Mouse (Mus musculus) neural tube, embryonic 15.5 days (tissue): ENCODE results near the gene Tcp11x2. TPM values are rescaled to one million over a fixed set of nuclear protein-coding genes. Genes with fewer than 3 reads are reported as not detected.
A peak's percentile ranks its signal among the peaks of the same experiment; 100 is the strongest.

Experiments used
- ATAC-seq: fragments of 200-750 bp; cut with Nextera tagmentation; 2 replicates; pipeline ENCODE4 v1.8.0; 2017; ENCODE audit warnings: mild to moderate bottlenecking, moderate TSS enrichment, moderate library complexity; ENCODE audit not compliant: low FRiP score
- H3K27ac ChIP-seq: fragments of 300-500 bp; sonication (generic); replicated peaks from 2 replicates; pipeline ENCODE4 v1.5.1; 2015; ENCODE audit warnings: mild to moderate bottlenecking, inconsistent platforms
- H3K27me3 ChIP-seq: fragments of 300-500 bp; sonication (generic); replicated peaks from 2 replicates; pipeline ENCODE4 v1.6.1; 2015; ENCODE audit warnings: inconsistent platforms
- H3K36me3 ChIP-seq: fragments of 300-500 bp; sonication (generic); 2 replicates; pipeline ENCODE4 v1.6.1; 2015; ENCODE audit warnings: inconsistent platforms
- H3K4me1 ChIP-seq: fragments of 300-500 bp; sonication (generic); 2 replicates; pipeline ENCODE4 v1.6.1; 2015; ENCODE audit warnings: inconsistent platforms
- H3K4me2 ChIP-seq: fragments of 300-500 bp; sonication (generic); 2 replicates; pipeline ENCODE4 v1.6.1; 2015; ENCODE audit warnings: inconsistent platforms, mild to moderate bottlenecking, moderate library complexity
- H3K4me3 ChIP-seq: fragments of 300-500 bp; sonication (generic); replicated peaks from 2 replicates; pipeline ENCODE4 v1.5.1; 2015; ENCODE audit warnings: mild to moderate bottlenecking, inconsistent platforms
- H3K9ac ChIP-seq: fragments of 300-500 bp; sonication (generic); replicated peaks from 2 replicates; pipeline ENCODE4 v1.6.1; 2015; ENCODE audit warnings: mild to moderate bottlenecking, inconsistent platforms
- H3K9me3 ChIP-seq: fragments of 300-500 bp; sonication (generic); replicated peaks from 2 replicates; pipeline ENCODE4 v1.6.1; 2016; ENCODE audit warnings: inconsistent platforms
- WGBS: fragments of 180-500 bp; shearing (Covaris S2); methylation state at CpG from one replicate; pipeline ENCODE4 v1.1.7; 2015; ENCODE audit warnings: mixed read lengths; 5-methylcytosine and 5-hydroxymethylcytosine counted together
- polyA plus RNA-seq: library from polyadenylated mRNA; unstranded; fragments of >200 nt; fragmentation: Nextera tagmentation; extraction: Ambion mirVana; gene quantifications from 2 replicates; pipeline ENCODE4 v1.2.1, GENCODE M21; 2015

The Tcp11x2 gene
- not detected in 2 replicates for polyA plus RNA-seq

DNA sequence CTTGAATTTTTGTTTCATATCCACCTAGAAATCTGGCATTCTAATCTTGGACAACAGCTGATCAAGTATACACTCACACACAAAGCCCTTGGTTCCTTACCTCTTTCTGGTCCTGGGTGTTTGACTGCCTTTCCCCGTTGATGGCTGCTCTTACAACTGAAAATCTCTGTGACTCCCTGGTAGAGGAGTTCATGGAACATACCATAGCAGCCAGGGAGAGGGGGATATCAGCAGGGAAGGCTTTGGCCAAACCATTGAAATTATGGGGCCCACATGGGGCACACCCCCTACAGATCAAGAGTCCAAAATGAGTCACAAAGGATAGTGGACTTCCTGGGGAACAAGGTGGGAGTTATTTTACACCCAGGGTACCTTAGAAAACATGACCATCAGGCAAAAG, at the start of gene Tcp11x2:
TSS of gene Tcp11x2 (minus strand) at position 158 of the 400 bp plus-strand sequence.
- ATAC-seq, result no peak
- no peak within 1 kb of the TSS for H3K4me2 ChIP-seq
- 55% methylated on average over 1 of the region's 1 CpGs for WGBS

DNA sequence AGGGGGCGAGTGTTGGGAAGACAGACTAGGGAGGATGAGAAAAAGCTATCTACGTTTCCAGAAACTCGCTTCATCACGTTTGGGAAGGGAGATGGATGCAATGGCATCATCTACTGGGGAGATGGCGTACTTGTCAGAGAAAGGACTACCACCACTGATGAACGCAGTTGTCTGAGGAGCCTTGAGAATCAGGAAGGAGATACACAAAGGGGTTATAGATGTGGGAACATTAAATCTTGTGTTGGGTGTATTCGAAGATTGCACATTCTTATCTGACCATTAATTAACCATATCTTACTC, 49.4 kb upstream of the Tcp11x2 start:
- WGBS, result 15% methylated on average over 7 of the region's 7 CpGs
- peak; percentile 65 for ATAC-seq
- H3K4me1 ChIP-seq, result peaks cover 11% of the 10 kb centered on the region
- H3K27ac ChIP-seq, result peak overlapping the region; percentile 91
- peak overlapping the region; percentile 57 for H3K4me2 ChIP-seq
- H3K9me3 ChIP-seq, result no peaks in the 10 kb centered on the region
- no peaks in the 10 kb centered on the region for H3K36me3 ChIP-seq
- no peaks in the 10 kb centered on the region for H3K27me3 ChIP-seq
- peak overlapping the region; percentile 72 for H3K9ac ChIP-seq
- peak overlapping the region; percentile 59 for H3K4me3 ChIP-seq

More for the DNA sequence above, at the start of gene Tcp11x2:
- Histone ChIP-seq H3K27ac (no peak within 1 kb of the TSS), H3K36me3 (no peaks in the 10 kb centered on the region), H3K27me3 (no peaks in the 10 kb centered on the region), H3K9ac (no peak within 1 kb of the TSS), H3K4me3 (no peak within 1 kb of the TSS), H3K9me3 (no peaks in the 10 kb centered on the region), H3K4me1 (no peaks in the 10 kb centered on the region)

DNA sequence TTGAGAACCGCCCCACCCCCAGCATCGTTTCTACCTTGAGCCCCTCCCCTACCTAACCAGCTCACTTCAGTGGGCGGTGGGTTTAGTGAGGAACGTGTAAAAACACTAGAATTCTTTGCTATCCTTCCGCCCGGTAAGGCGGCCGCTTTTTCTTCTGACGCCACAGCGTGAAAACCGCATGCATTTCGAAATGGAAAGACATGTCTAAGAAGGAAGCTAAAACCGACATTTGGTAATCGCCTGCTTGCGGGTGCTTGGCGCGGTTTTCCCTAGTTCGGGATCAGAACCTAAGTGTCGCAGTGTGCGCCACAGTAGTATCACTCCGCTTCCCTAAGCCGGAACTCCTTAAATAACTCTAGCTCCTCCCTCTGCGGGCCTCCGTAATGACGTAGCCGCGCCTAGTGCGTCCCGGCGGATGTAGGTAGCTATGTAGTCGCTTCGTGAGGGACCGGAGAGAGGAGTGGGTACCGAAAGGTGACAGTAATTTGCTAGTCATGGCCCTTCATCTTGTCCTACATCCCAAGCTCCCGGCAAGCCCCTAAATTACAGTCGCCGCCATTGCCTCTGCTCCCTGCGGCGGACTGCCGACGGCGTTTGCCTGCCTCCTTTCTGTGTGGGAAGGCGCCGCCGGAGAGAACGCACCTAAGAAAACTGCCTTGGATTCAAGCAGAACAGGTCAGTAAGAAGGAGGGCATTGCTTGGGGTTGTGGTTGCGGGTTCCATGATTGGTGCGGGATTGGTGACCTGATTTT, 48.9 kb upstream of the Tcp11x2 start, which contains the start of the genes Armcx5 and Gprasp1:
TSS of gene Armcx5 (plus strand) at position 430 of the 752 bp plus-strand sequence.
TSS of gene Gprasp1 (plus strand) at position 430 of the 752 bp plus-strand sequence.
- ATAC-seq, result peak; percentile 98
- H3K4me2 ChIP-seq, result peak within 1 kb of the TSS; percentile 57
- H3K27me3 ChIP-seq, result no peaks in the 10 kb centered on the region
- H3K4me3 ChIP-seq, result peak within 1 kb of the TSS; percentile 59
- H3K9me3 ChIP-seq, result no peaks in the 10 kb centered on the region
- peak within 1 kb of the TSS; percentile 72 for H3K9ac ChIP-seq
- 23% methylated on average over 47 of the region's 48 CpGs for WGBS
- H3K36me3 ChIP-seq, result no peaks in the 10 kb centered on the region
- peaks cover 11% of the 10 kb centered on the region for H3K4me1 ChIP-seq
- H3K27ac ChIP-seq, result peak within 1 kb of the TSS; percentile 91

DNA sequence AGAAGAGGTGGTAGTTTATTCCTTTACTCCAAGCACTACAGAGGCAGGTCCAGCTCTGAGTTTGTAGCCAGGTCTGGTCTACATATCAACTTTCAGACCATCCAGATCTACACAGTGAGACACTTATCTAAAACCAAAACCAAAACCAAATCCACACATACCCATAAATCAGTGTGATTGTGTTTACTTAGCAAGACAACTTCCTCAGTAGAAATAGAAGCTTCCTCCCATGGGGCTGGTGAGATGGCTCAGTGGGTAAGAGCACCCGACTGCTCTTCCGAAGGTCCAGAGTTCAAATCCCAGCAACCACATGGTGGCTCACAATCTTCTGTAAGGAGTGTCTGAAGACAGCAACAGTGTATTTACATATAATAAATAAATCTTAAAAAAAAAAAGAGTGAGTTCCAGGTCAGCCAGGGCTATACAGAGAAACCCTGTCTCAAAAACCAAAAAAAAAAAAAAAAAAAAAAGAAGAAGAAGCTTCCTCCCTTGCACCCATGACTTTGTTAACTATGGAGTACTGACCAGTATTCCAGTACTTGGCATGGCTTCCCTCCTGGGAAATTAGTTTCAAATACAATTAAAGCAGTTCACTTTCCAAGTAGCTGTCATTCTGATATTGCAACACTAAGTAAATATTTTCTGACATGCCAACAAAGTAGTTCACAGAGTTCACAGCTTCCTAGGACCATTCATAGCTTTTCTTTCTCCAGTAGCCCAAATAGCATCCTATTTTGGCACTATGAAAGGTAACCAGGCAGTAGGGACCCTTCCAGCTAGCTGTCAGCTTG, 45.3 kb upstream of the Tcp11x2 start:
- Histone ChIP-seq H3K9me3 (no peaks in the 10 kb centered on the region), H3K36me3 (no peaks in the 10 kb centered on the region), H3K27me3 (no peaks in the 10 kb centered on the region), H3K9ac (no peak overlapping the region), H3K4me2 (no peak overlapping the region), H3K27ac (no peak overlapping the region), H3K4me3 (no peak overlapping the region), H3K4me1 (peaks cover 7% of the 10 kb centered on the region; the same call in 1 of the 2 replicates)
- ATAC-seq, result no peak
- WGBS, result 93% methylated on average over 2 of the region's 2 CpGs

DNA sequence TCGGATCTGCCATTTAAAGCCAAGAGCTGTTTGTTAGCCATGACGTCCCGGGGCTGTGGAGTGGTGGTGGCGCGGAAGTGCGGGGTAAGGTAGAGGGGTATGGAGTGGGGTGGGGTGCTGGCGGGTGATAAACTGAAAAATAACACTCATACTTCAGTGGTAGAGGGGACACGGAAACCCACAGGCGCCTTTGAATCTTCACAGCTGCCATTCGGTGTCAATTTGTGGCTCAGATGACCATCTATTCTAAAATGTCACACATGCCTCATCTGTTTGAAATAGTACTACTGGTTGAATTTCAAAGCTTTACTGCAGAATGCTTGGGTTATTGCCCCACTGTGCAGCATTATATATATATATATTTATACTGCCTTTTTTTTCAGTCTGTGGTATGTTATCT, 31.6 kb upstream of the Tcp11x2 start, which contains the start of gene Tmsb15a:
TSS of gene Tmsb15a (minus strand) at position 101 of the 400 bp plus-strand sequence.
- no peak within 1 kb of the TSS for H3K4me3 ChIP-seq
- no peaks in the 10 kb centered on the region for H3K9me3 ChIP-seq
- no peak within 1 kb of the TSS for H3K9ac ChIP-seq
- WGBS, result 83% methylated on average over 10 of the region's 10 CpGs
- ATAC-seq, result no peak
- no peak within 1 kb of the TSS for H3K4me2 ChIP-seq
- H3K27me3 ChIP-seq, result peaks cover 3% of the 10 kb centered on the region; the same call in 1 of the 2 replicates
- H3K4me1 ChIP-seq, result no peaks in the 10 kb centered on the region
- H3K36me3 ChIP-seq, result no peaks in the 10 kb centered on the region
- no peak within 1 kb of the TSS for H3K27ac ChIP-seq

DNA sequence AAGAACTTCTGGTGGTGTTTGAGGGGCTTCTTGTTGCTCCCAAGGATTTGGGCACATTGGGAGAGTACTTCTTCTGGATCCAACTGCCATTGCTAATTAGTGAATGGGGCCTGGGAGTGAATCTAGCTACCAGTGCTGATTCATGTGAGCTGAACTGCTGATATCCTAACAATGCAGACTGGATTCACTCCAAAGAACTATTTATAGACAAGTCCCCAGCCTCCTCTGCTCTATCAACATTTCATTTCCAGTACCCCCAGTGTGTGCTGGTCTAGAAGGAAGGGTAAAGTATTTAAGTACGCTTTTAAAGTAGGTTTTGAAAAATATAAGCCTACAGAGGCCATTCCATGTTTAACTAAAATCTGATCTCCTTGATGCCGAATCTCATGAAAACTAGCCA, 19.3 kb upstream of the Tcp11x2 start:
- H3K9ac ChIP-seq, result no peak overlapping the region
- no peaks in the 10 kb centered on the region for H3K4me1 ChIP-seq
- 0 out of 2 replicates have a peak, but pooled peaks cover 3% of the 10 kb centered on the region for H3K27me3 ChIP-seq
- H3K27ac ChIP-seq, result no peak overlapping the region
- no peak overlapping the region for H3K4me3 ChIP-seq
- no peaks in the 10 kb centered on the region for H3K36me3 ChIP-seq
- no peak overlapping the region for H3K4me2 ChIP-seq
- 86% methylated on average over 2 of the region's 2 CpGs for WGBS
- no peak for ATAC-seq
- no peaks in the 10 kb centered on the region for H3K9me3 ChIP-seq

DNA sequence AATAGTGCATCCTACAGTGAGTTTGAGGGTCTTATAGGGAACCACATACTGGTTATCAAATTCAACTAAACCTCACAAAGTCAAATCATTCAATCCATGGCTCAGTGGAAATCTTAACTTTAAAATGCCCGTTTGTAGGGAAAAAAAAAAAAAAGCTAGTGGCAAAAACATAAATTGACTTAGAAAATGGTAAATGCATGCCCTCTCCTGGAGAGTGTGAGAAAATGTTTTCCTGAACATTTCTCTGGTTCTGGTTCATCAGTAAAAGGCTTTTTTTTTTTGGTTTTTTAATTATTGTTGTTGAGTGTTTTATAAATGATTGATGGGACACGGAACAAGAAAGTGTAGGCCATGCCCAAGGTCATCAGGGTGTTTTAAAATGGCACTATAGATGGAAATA, 10.8 kb upstream of the Tcp11x2 start:
- Histone ChIP-seq H3K9ac (no peak overlapping the region), H3K4me1 (no peaks in the 10 kb centered on the region), H3K27ac (no peak overlapping the region), H3K9me3 (no peaks in the 10 kb centered on the region), H3K4me3 (no peak overlapping the region), H3K27me3 (no peaks in the 10 kb centered on the region), H3K36me3 (no peaks in the 10 kb centered on the region), H3K4me2 (no peak overlapping the region)
- 40% methylated on average over 2 of the region's 2 CpGs for WGBS
- no peak for ATAC-seq

DNA sequence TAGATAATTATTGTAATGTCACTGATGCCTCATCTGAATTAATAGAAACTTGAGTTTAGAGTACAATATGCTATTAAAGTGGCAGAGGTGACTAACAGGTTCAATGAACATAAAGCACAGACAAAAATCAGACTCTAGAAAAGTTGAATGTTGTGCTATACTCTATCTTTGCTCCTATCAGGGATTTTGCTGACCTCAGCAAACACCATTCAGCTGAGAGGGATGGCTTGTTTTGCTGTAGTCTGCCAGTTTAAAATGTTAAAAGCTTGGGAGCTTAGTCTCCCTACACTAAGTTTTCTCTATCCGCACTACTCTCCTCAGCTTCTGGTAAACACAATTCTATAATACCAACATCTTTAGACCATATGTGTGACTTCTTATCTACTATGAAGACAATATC, 9.5 kb upstream of the Tcp11x2 start:
- no peak for ATAC-seq
- Histone ChIP-seq H3K9me3 (no peaks in the 10 kb centered on the region), H3K4me3 (no peak overlapping the region), H3K27ac (no peak overlapping the region), H3K4me2 (no peak overlapping the region), H3K4me1 (no peaks in the 10 kb centered on the region), H3K27me3 (no peaks in the 10 kb centered on the region), H3K36me3 (no peaks in the 10 kb centered on the region), H3K9ac (no peak overlapping the region)
- WGBS, result 92% methylated on average over 1 of the region's 1 CpGs

DNA sequence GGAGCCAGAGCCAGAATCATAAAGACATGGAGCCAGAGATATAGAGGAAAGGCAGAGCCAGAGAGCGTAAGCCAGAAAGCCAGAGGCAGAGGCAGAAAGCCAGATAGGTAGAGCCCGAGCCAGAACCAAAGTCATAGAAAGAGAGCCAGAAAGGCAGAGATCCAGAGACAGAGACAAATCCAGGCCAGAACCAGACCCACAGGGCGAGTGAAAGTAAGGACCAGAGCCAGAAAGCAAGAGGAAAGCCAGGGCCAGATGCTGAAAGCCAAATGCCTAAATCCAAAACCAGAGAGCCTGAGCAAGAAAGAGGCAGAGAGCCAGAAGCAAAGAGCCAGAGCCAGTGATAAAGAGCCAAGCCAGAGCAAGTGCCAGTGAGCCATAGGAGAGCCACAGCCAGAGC, 5.8 kb downstream of the Tcp11x2 start:
- Histone ChIP-seq H3K27me3 (no peaks in the 10 kb centered on the region; the same call in 1 of the 2 replicates), H3K27ac (no peak overlapping the region), H3K4me2 (no peak overlapping the region), H3K9me3 (no peaks in the 10 kb centered on the region), H3K4me3 (no peak overlapping the region), H3K4me1 (no peaks in the 10 kb centered on the region), H3K36me3 (no peaks in the 10 kb centered on the region), H3K9ac (no peak overlapping the region)
- 65% methylated on average over 3 of the region's 3 CpGs for WGBS
- ATAC-seq, result no peak

DNA sequence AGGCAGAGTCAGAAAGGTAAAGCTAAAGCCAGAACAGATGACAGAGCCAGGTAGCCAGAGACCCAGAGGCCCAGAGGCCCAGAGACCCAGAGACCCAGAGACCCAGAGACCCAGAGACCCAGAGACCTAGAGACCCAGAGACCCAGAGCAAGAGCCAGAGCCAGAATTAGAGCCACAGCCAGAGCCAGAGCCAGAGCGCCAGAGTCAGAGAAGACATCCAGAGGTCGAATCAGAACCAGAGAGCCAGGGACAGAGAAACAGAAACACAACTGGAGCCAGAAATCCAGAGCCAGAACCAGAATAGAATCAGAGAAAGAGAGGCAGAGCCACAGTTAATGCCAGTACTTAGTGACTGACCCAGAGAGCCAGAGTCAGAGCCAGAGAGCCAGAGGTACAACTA, 11.7 kb downstream of the Tcp11x2 start:
- H3K9me3 ChIP-seq, result no peaks in the 10 kb centered on the region
- no peak overlapping the region for H3K4me2 ChIP-seq
- 76% methylated on average over 2 of the region's 2 CpGs for WGBS
- H3K27me3 ChIP-seq, result no peaks in the 10 kb centered on the region; the same call in 1 of the 2 replicates
- H3K27ac ChIP-seq, result no peak overlapping the region
- no peaks in the 10 kb centered on the region for H3K4me1 ChIP-seq
- H3K9ac ChIP-seq, result no peak overlapping the region
- no peaks in the 10 kb centered on the region for H3K36me3 ChIP-seq
- no peak overlapping the region for H3K4me3 ChIP-seq
- ATAC-seq, result no peak

DNA sequence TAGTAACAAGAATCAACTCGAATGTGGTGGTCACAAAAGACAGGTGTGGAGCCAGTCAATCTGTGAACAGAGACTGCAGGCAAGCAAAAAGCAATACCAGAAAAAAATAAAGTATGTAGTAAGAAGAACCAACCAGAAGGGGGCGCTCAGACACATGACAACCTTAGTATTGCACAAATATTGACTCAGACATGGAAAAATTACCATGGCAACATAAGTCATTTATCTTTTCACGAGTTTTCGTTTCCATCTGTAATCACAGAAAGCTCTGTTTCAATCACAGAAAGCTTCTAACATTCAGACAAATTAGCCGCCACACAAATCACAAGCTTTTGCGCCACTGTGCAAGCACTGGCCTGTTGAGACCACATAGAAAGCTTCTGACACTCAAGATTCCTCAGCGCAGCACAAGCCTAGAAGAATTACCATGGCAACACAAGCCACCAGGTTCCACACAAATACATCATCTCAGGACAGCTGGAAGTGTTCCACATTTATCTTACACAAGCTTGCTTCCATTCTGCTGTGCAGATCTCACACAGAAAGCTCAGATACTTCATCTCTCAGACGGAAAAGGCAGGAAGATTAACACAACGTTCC, 41.3 kb downstream of the Tcp11x2 start:
- 27% methylated on average over 9 of the region's 9 CpGs for WGBS
- H3K9me3 ChIP-seq, result no peaks in the 10 kb centered on the region
- no peak overlapping the region for H3K4me3 ChIP-seq
- H3K4me2 ChIP-seq, result no peak overlapping the region
- H3K27me3 ChIP-seq, result 0 out of 2 replicates have a peak, but pooled peaks cover 2% of the 10 kb centered on the region
- H3K27ac ChIP-seq, result no peak overlapping the region
- ATAC-seq, result peak; percentile 61; the same call in 1 of the 2 replicates
- H3K4me1 ChIP-seq, result no peaks in the 10 kb centered on the region
- no peaks in the 10 kb centered on the region for H3K36me3 ChIP-seq
- H3K9ac ChIP-seq, result no peak overlapping the region
